Mouse (Mus musculus): ENCODE measurements around the gene Gm48551. TPM values are rescaled to one million over a fixed set of nuclear protein-coding genes. Genes with fewer than 3 reads are reported as not detected.

Gm48551 gene
- total RNA-seq, 2 experiments from 2014 or later = 0.87 to 2.8 TPM

GRCm38 (mm10) chr10:81427804-81428506, 43.7 kb downstream of the Gm48551 start:
- intact Hi-C loops (cut with DNase I) = no loop called here
- DNase-seq = peak; percentile 43
- no peak for TF ChIP-seq CTCF (IDR thresholded peaks at IDR 0.05)
- Histone ChIP-seq H3K4me3 (no peak overlapping the region), H3K27ac (peak overlapping the region; percentile 97)

- Histone ChIP-seq H3K27ac (peak overlapping the region; percentile 97), H3K4me3 (no peak overlapping the region)
- intact Hi-C loops (cut with DNase I) = no loop called here
- TF ChIP-seq CTCF (IDR thresholded peaks at IDR 0.05) = no peak
- no peak for DNase-seq
Measured at GRCm38 (mm10) chr10:81428507-81428870, 44.2 kb downstream of the Gm48551 start.

- peak; percentile 25 for DNase-seq
- peak overlapping the region; percentile 97 for H3K27ac ChIP-seq
- intact Hi-C loops (cut with DNase I) = loop anchor here (1.0 kb wide), 1 partner anchor 14 kb away; no protein-coding TSS in a partner anchor
- peak overlapping the region; percentile 95 for H3K4me3 ChIP-seq
- no peak for TF ChIP-seq CTCF (IDR thresholded peaks at IDR 0.05)
Measured at GRCm38 (mm10) chr10:81429092-81429491, 44.8 kb downstream of the Gm48551 start.

- DNase-seq = peak; percentile 89
- intact Hi-C loops (cut with DNase I) = loop anchor here (1.0 kb wide), 1 partner anchor 14 kb away; no protein-coding TSS in a partner anchor
- Histone ChIP-seq H3K27ac (peak overlapping the region; percentile 97), H3K4me3 (peak overlapping the region; percentile 95)
- TF ChIP-seq CTCF (IDR thresholded peaks at IDR 0.05) = no peak
Measured at GRCm38 (mm10) chr10:81429605-81430061, 45.4 kb downstream of the Gm48551 start.

- intact Hi-C loops (cut with DNase I) = no loop called here
- TF ChIP-seq CTCF (IDR thresholded peaks at IDR 0.05) = no peak
- DNase-seq = peak; percentile 93
- H3K27ac ChIP-seq = peak overlapping the region; percentile 97
- peak overlapping the region; percentile 95 for H3K4me3 ChIP-seq
Measured at GRCm38 (mm10) chr10:81430141-81430830, 46.0 kb downstream of the Gm48551 start.

GRCm38 (mm10) chr10:81430831-81431525, 46.7 kb downstream of the Gm48551 start:
- H3K27ac ChIP-seq = peak overlapping the region; percentile 97
- no peak for DNase-seq
- intact Hi-C loops (cut with DNase I) = no loop called here
- peak overlapping the region; percentile 95 for H3K4me3 ChIP-seq
- no peak for TF ChIP-seq CTCF (IDR thresholded peaks at IDR 0.05)

- peak overlapping the region; percentile 95 for H3K4me3 ChIP-seq
- peak overlapping the region; percentile 97 for H3K27ac ChIP-seq
- intact Hi-C loops (cut with DNase I) = no loop called here
- DNase-seq = peak; percentile 52
- no peak for TF ChIP-seq CTCF (IDR thresholded peaks at IDR 0.05)
Measured at GRCm38 (mm10) chr10:81431526-81432168, 47.4 kb downstream of the Gm48551 start.

GRCm38 (mm10) chr10:81432169-81432867, 48.1 kb downstream of the Gm48551 start:
- Histone ChIP-seq H3K27ac (peak overlapping the region; percentile 96), H3K4me3 (peak overlapping the region; percentile 52)
- intact Hi-C loops (cut with DNase I) = no loop called here
- no peak for TF ChIP-seq CTCF (IDR thresholded peaks at IDR 0.05)
- no peak for DNase-seq

- TF ChIP-seq CTCF (IDR thresholded peaks at IDR 0.05) = no peak
- intact Hi-C loops (cut with DNase I) = no loop called here
- peak overlapping the region; percentile 68 for H3K4me3 ChIP-seq
- DNase-seq = peak; percentile 95
- H3K27ac ChIP-seq = peak overlapping the region; percentile 96
Measured at GRCm38 (mm10) chr10:81432868-81433262, 48.6 kb downstream of the Gm48551 start.

GRCm38 (mm10) chr10:81433541-81434289, 49.4 kb downstream of the Gm48551 start:
- peak; percentile 60 for TF ChIP-seq CTCF (IDR thresholded peaks at IDR 0.05)
- peak; percentile 85 for DNase-seq
- Histone ChIP-seq H3K27ac (peak overlapping the region; percentile 96), H3K4me3 (peak overlapping the region; percentile 68)
- intact Hi-C loops (cut with DNase I) = loop anchor here (2.0 kb wide), 1 partner anchor 25 kb away; no protein-coding TSS in a partner anchor
